Mouse (Mus musculus) layer of hippocampus, postnatal 14 days (tissue): ENCODE measurements at regions not wholly inside any gene's neighbourhood (a gene's known extent, or its start where the extent isn't known, plus 50 kb on each side); places are given as distances from the start of the nearest gene placed in this dataset.
A peak's percentile ranks its signal among the peaks of the same experiment; 100 is the strongest.

Source experiments
- DNase-seq, 2 experiments: peaks; one replicate each; pipeline ENCODE4 v3.0.0; 2021 to 2022; ENCODE audit warnings: low spot score in 2 of 2, mixed read lengths in 1 of 2

- no peak for DNase-seq
These were observed 85.0 kb upstream of the Serbp1 start for GRCm38 (mm10) chr6:67152845-67153468.

- no peak for DNase-seq
These were observed 86.5 kb upstream of the Serbp1 start for GRCm38 (mm10) chr6:67151515-67151914.

- no peak for DNase-seq
These were observed 88.6 kb upstream of the Serbp1 start for GRCm38 (mm10) chr6:67149425-67149824.

- no peak for DNase-seq
These were observed 91.3 kb upstream of the Serbp1 start for GRCm38 (mm10) chr6:67146708-67147107.

GRCm38 (mm10) chr6:67145969-67146368 is 92.0 kb upstream of the Serbp1 start:
- no peak for DNase-seq

GRCm38 (mm10) chr6:67144946-67145716 is 92.8 kb upstream of the Serbp1 start:
- no peak for DNase-seq

GRCm38 (mm10) chr6:67142179-67142578 is 95.8 kb upstream of the Serbp1 start:
- DNase-seq, result peak in 1 of 2 experiments; percentile 13

GRCm38 (mm10) chr6:67140645-67141250 is 97.2 kb upstream of the Serbp1 start:
- no peak for DNase-seq

- DNase-seq, result no peak
These were observed 99.0 kb upstream of the Serbp1 start for GRCm38 (mm10) chr6:67139012-67139375.

- no peak for DNase-seq
These were observed 99.5 kb upstream of the Serbp1 start for GRCm38 (mm10) chr6:67138302-67139011.

GRCm38 (mm10) chr6:67137482-67137881 is 100.2 kb upstream of the Gadd45a start:
- no peak for DNase-seq

GRCm38 (mm10) chr6:67134915-67135314 is 97.7 kb upstream of the Gadd45a start:
- DNase-seq, result no peak

- DNase-seq, result no peak
These were observed 93.5 kb upstream of the Gadd45a start for GRCm38 (mm10) chr6:67130540-67131301.

GRCm38 (mm10) chr6:67129626-67130025 is 92.4 kb upstream of the Gadd45a start:
- no peak for DNase-seq

- no peak for DNase-seq
These were observed 91.5 kb upstream of the Gadd45a start for GRCm38 (mm10) chr6:67128503-67129463.

GRCm38 (mm10) chr6:67127727-67128126 is 90.5 kb upstream of the Gadd45a start:
- DNase-seq, result no peak

GRCm38 (mm10) chr6:67125715-67126312 is 88.6 kb upstream of the Gadd45a start:
- no peak for DNase-seq

GRCm38 (mm10) chr6:67124089-67124488 is 86.8 kb upstream of the Gadd45a start:
- no peak for DNase-seq

GRCm38 (mm10) chr6:67123071-67123470 is 85.8 kb upstream of the Gadd45a start:
- DNase-seq, result no peak
